Mouse (Mus musculus): ENCODE data around the gene Kif27. TPM values are rescaled to one million over a fixed set of nuclear protein-coding genes. Genes with fewer than 3 reads are reported as not detected.
A peak's percentile ranks its signal among the peaks of the same experiment; 100 is the strongest.

Kif27 gene
- polyA plus RNA-seq, 1 experiment from 2014 or later, result 2.3 TPM

DNA sequence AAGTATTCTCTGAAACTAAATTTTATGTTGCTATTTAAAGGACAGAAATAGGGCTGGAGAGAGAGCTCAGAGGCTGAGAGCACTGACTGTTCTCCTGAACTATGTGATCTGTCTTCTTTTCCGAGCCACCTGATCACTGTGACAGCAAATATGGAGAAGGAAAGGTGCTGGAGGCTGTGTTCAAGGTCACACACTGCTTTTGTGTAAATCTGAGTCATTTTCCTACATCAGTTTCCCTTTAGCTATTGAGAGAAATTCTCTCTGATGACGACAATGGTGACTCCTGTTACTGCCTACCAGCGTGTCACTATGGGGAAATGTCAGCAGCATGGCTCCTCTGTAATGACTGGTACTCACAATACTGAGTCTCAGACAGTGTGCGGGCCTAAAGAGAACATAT is 97.2 kb downstream of the Kif27 start:
- no peaks in the 10 kb centered on the region for H3K9me3 ChIP-seq (ENCODE audit: control insufficient read depth, low read length)
- H3K27me3 ChIP-seq (ENCODE audit: control insufficient read depth, insufficient read depth, low read length), result no peaks in the 10 kb centered on the region
- WGBS, result 81% methylated on average over 4 of the region's 4 CpGs
- no peak overlapping the region for H3K4me3 ChIP-seq (ENCODE audit: low read depth, low read length)
- no peak overlapping the region for H3K27ac ChIP-seq (ENCODE audit: low read depth, low read length)
- H3K36me3 ChIP-seq (ENCODE audit: control insufficient read depth, insufficient read depth, low read length), result peaks cover 10% of the 10 kb centered on the region; the same call in 1 of the 2 replicates
- H3K4me2 ChIP-seq (ENCODE audit: low read depth, low read length), result no peak overlapping the region
- no peaks in the 10 kb centered on the region for H3K4me1 ChIP-seq (ENCODE audit: control insufficient read depth, insufficient read depth, low read length)
- ATAC-seq (ENCODE audit: low read depth), result no peak
- no peak overlapping the region for H3K9ac ChIP-seq (replicated peaks; ENCODE audit: low read depth, low read length)

DNA sequence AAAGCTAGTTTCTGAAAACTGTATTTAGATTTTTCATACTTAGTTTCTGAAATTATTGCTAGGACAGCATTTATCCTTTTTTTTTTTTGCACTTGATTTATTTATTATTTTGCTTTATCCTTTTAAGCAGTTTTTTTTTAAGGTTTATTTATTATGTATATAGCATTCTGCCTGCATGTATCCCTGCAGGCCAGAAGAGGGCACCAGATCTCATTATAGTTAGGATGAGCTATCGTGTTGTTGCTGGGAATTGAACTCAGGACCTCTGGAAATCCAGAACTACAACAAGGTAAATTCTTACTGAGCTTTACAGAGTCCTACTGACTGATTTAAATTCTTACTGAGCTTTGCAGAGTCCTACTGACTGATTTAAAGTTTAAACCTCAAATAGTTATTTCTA is 105.7 kb downstream of the Kif27 start:
- Histone ChIP-seq H3K4me1 (ENCODE audit: control insufficient read depth, insufficient read depth, low read length) (no peaks in the 10 kb centered on the region), H3K9ac (replicated peaks; ENCODE audit: low read depth, low read length) (no peak overlapping the region), H3K4me3 (ENCODE audit: low read depth, low read length) (no peak overlapping the region), H3K36me3 (ENCODE audit: control insufficient read depth, insufficient read depth, low read length) (peaks cover 3% of the 10 kb centered on the region; the same call in 1 of the 2 replicates), H3K9me3 (ENCODE audit: control insufficient read depth, low read length) (no peaks in the 10 kb centered on the region), H3K4me2 (ENCODE audit: low read depth, low read length) (no peak overlapping the region), H3K27ac (ENCODE audit: low read depth, low read length) (no peak overlapping the region), H3K27me3 (ENCODE audit: control insufficient read depth, insufficient read depth, low read length) (no peaks in the 10 kb centered on the region)
- ATAC-seq (ENCODE audit: low read depth), result no peak
- WGBS, result 94% methylated on average over 1 of the region's 1 CpGs

DNA sequence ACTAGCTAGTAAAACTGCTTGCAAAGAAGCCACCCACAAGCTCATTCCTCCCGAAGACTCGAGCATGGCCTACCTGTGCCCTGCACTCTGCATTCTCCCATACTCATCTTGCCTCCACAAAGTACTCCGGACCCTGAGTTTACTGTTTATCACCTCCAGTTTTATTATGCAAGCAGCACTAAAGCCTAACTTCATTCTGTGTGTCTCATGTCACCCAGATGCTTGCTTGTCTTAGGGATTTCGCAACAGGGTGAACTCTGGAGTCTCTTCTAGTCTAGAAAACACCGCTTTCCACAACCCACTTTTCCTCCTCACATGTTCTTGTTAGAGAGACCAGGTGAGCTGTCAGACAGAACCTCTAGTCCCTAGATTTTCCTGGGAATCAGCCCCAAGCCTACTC is 110.0 kb downstream of the Kif27 start:
- no peak for ATAC-seq (ENCODE audit: low read depth)
- WGBS, result 90% methylated on average over 5 of the region's 5 CpGs
- no peak overlapping the region for H3K4me2 ChIP-seq (ENCODE audit: low read depth, low read length)
- no peaks in the 10 kb centered on the region for H3K27me3 ChIP-seq (ENCODE audit: control insufficient read depth, insufficient read depth, low read length)
- H3K4me3 ChIP-seq (ENCODE audit: low read depth, low read length), result no peak overlapping the region
- H3K9me3 ChIP-seq (ENCODE audit: control insufficient read depth, low read length), result no peaks in the 10 kb centered on the region
- H3K27ac ChIP-seq (ENCODE audit: low read depth, low read length), result no peak overlapping the region
- H3K36me3 ChIP-seq (ENCODE audit: control insufficient read depth, insufficient read depth, low read length), result peaks cover 3% of the 10 kb centered on the region; the same call in 1 of the 2 replicates
- H3K4me1 ChIP-seq (ENCODE audit: control insufficient read depth, insufficient read depth, low read length), result no peaks in the 10 kb centered on the region
- H3K9ac ChIP-seq (replicated peaks; ENCODE audit: low read depth, low read length), result no peak overlapping the region

MicroRNAs encoded within 50 kb of the gene (microRNA counts, 519-probe panel; counts per million panel counts)
- 4,559 counts per million, percentile 58 among the panel's probes with 10 or more counts for microRNA mmu-miR-7a

Small RNA genes within 50 kb of the gene (microRNA-seq; reads per million reads assigned to microRNA genes)
- gene Mir6369 (not detected), gene Mir7-1 (297 reads per million, percentile 61 among the genes with 10 or more reads in this experiment)

Other genes starting within 250 kb of the Kif27 start
- 15.2 and 17.6 TPM in 2 replicates for gene Klhl3, start 245.5 kb downstream of the Kif27 start, polyA plus RNA-seq (2014; fragmentation: Nextera tagmentation; extraction: Ambion mirVana)
- gene Hnrnpa0, start 230.6 kb downstream of the Kif27 start, polyA plus RNA-seq (2014; fragmentation: Nextera tagmentation; extraction: Ambion mirVana), result 52.4 and 55.9 TPM in 2 replicates
- gene Idnk, start 201.5 kb downstream of the Kif27 start, polyA plus RNA-seq (2014; fragmentation: Nextera tagmentation; extraction: Ambion mirVana), result 62.6 and 69.7 TPM in 2 replicates
- gene Ubqln1, start 143.5 kb downstream of the Kif27 start, polyA plus RNA-seq (2014; fragmentation: Nextera tagmentation; extraction: Ambion mirVana), result 108 and 144 TPM in 2 replicates
- gene Gkap1, start 83.4 kb downstream of the Kif27 start, polyA plus RNA-seq (2014; fragmentation: Nextera tagmentation; extraction: Ambion mirVana), result 25.6 and 29.7 TPM in 2 replicates
- gene 2210016F16Rik, start 26.1 kb upstream of the Kif27 start, polyA plus RNA-seq (2014; fragmentation: Nextera tagmentation; extraction: Ambion mirVana), result 24.5 TPM in 2 replicates
- 27.3 and 28.8 TPM in 2 replicates for gene Rmi1, start 43.1 kb upstream of the Kif27 start, polyA plus RNA-seq (2014; fragmentation: Nextera tagmentation; extraction: Ambion mirVana)
- gene Hnrnpk, start 44.2 kb upstream of the Kif27 start, polyA plus RNA-seq (2014; fragmentation: Nextera tagmentation; extraction: Ambion mirVana), result 1,230 and 1,490 TPM in 2 replicates

All from neural tube, embryonic 14.5 days (tissue).